Mouse (Mus musculus): ENCODE measurements at regions not wholly inside any gene's neighbourhood (a gene's known extent, or its start where the extent isn't known, plus 50 kb on each side); places are given as distances from the start of the nearest gene placed in this dataset.

DNA sequence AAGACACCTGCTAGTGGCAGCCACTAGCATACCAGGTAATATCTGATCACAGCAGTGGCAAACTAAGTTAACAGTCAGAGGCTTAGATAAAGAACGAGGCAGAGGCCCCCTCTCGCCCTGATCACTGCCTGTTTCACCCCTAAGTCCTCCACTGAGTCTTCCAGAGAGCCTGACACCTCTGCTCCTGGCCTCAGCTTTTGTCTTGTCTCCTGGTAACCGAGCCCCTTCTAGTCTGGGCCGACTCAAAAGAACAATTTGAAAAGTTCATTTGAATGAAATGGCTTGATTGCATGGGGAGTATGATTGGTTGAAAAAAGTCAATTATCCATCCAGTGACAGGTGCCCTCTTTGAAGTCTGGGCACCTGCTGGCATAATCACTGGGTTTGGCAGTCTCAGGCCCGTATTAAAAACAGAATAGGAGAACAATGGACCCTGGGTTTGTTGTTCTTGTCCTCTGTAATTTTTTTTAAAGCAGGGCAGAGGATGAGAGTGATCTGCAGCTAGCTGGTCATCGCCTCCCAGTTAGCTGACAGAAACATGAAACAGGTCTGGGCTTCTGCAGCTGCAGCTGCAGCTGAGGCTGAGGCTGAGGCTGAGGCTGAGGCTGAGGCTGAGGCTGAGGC lies 289.8 kb upstream of the Slco3a1 start:
- H3K4me1 ChIP-seq (ENCODE audit: insufficient read depth, low read length), result no peaks in the 10 kb centered on the region
- H3K9ac ChIP-seq (replicated peaks; ENCODE audit: low read length), result no peak overlapping the region
- no peaks in the 10 kb centered on the region for H3K27me3 ChIP-seq (ENCODE audit: insufficient read depth, low read length)
- ATAC-seq, result no peak
- H3K4me2 ChIP-seq (ENCODE audit: low read depth, low read length), result no peak overlapping the region
- H3K9me3 ChIP-seq (ENCODE audit: low read length), result no peaks in the 10 kb centered on the region
- TF ChIP-seq CTCF (IDR thresholded peaks at IDR 0.05; ENCODE audit: low read depth), result no peak
- H3K27ac ChIP-seq, result no peak overlapping the region
- no peaks in the 10 kb centered on the region for H3K36me3 ChIP-seq (ENCODE audit: insufficient read depth, low read length)
- 20% methylated on average over 6 of the region's 6 CpGs for WGBS
- no peak for DNase-seq (ENCODE audit: low spot score)
- no peak overlapping the region for H3K4me3 ChIP-seq (ENCODE audit: low read length)

DNA sequence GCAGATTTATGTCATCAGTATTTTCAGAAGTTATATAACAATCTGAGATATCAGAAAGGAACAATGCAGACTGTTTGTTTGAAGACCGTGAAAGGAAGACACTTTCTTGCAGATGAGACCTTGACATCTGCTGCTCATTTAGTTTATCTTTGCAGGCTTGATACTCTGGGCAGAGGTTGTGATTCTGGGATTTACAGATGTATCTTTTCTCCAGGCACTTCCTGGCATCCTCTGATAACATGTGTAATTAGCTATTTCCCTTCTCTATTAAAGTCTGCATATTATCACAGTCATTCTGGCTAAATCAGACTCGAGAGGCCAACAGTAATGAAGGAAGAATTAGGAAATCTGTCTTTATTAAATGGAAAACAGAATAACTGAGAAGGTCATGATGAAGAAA lies 268.7 kb upstream of the Slco3a1 start:
- H3K27ac ChIP-seq, result no peak overlapping the region
- H3K27me3 ChIP-seq (ENCODE audit: insufficient read depth, low read length), result no peaks in the 10 kb centered on the region
- H3K4me1 ChIP-seq (ENCODE audit: insufficient read depth, low read length), result no peaks in the 10 kb centered on the region
- H3K4me2 ChIP-seq (ENCODE audit: low read depth, low read length), result no peak overlapping the region
- H3K4me3 ChIP-seq (ENCODE audit: low read length), result no peak overlapping the region
- ATAC-seq (no peak), DNase-seq (ENCODE audit: low spot score) (no peak)
- no peaks in the 10 kb centered on the region for H3K36me3 ChIP-seq (ENCODE audit: insufficient read depth, low read length)
- no peak for TF ChIP-seq CTCF (IDR thresholded peaks at IDR 0.05; ENCODE audit: low read depth)
- no peak overlapping the region for H3K9ac ChIP-seq (replicated peaks; ENCODE audit: low read length)
- H3K9me3 ChIP-seq (ENCODE audit: low read length), result no peaks in the 10 kb centered on the region
- 64% methylated on average over 2 of the region's 2 CpGs for WGBS

DNA sequence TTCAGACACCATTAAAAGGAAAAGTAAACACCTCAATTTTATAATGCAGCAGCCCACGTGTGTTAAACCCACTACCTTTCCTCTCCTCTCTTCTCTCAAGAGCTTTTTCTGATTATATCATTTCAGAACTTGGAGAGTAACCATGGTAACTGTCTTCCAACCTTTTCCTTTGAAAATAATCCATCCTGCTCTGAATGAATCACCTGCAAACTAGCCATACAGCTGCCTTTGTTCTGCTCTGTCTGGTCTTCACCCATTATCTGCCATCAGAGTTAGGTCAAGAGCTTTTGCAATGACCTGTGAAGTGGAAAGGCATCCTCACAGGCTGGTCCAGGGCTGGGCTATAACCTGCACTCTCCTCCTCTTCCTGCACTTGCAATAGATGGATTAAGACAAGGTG lies 238.7 kb upstream of the Slco3a1 start:
- Histone ChIP-seq H3K27me3 (ENCODE audit: insufficient read depth, low read length) (no peaks in the 10 kb centered on the region), H3K9me3 (ENCODE audit: low read length) (no peaks in the 10 kb centered on the region), H3K4me2 (ENCODE audit: low read depth, low read length) (no peak overlapping the region), H3K4me1 (ENCODE audit: insufficient read depth, low read length) (no peaks in the 10 kb centered on the region), H3K9ac (replicated peaks; ENCODE audit: low read length) (no peak overlapping the region), H3K4me3 (ENCODE audit: low read length) (no peak overlapping the region), H3K27ac (0 out of 2 replicates have a peak overlapping the region, but pooled peaks have one; percentile 26), H3K36me3 (ENCODE audit: insufficient read depth, low read length) (no peaks in the 10 kb centered on the region)
- ATAC-seq, result peak; percentile 40; the same call in 1 of the 2 replicates
- 43% methylated on average over 1 of the region's 1 CpGs for WGBS
- TF ChIP-seq CTCF (IDR thresholded peaks at IDR 0.05; ENCODE audit: low read depth), result no peak
- DNase-seq (ENCODE audit: low spot score), result peak; percentile 23

DNA sequence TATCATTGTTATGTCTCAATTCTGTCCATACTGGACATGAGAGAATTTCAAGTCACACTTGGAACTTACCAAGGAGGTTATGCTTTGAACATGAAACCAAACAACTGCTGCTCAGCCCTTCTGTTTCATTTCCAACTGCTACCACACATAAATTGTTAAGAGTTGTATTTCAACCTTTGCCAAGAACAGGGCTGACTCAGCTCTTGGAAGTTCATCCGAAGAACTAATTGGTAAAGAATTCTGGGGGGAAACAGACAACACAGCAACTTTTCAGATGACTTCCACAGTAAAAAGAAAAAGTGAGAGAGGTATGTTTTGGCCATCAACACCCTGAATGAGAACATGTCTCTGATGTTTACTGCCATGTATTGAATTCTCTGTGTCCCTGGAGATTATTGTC lies 234.1 kb upstream of the Slco3a1 start:
- H3K27ac ChIP-seq, result no peak overlapping the region
- H3K4me2 ChIP-seq (ENCODE audit: low read depth, low read length), result no peak overlapping the region
- no peak for ATAC-seq
- no peak overlapping the region for H3K9ac ChIP-seq (replicated peaks; ENCODE audit: low read length)
- H3K4me3 ChIP-seq (ENCODE audit: low read length), result no peak overlapping the region
- H3K9me3 ChIP-seq (ENCODE audit: low read length), result no peaks in the 10 kb centered on the region
- no peak for TF ChIP-seq CTCF (IDR thresholded peaks at IDR 0.05; ENCODE audit: low read depth)
- no peaks in the 10 kb centered on the region for H3K4me1 ChIP-seq (ENCODE audit: insufficient read depth, low read length)
- DNase-seq (ENCODE audit: low spot score), result no peak
- WGBS, result 73% methylated on average over 1 of the region's 1 CpGs
- no peaks in the 10 kb centered on the region for H3K36me3 ChIP-seq (ENCODE audit: insufficient read depth, low read length)
- no peaks in the 10 kb centered on the region for H3K27me3 ChIP-seq (ENCODE audit: insufficient read depth, low read length)

DNA sequence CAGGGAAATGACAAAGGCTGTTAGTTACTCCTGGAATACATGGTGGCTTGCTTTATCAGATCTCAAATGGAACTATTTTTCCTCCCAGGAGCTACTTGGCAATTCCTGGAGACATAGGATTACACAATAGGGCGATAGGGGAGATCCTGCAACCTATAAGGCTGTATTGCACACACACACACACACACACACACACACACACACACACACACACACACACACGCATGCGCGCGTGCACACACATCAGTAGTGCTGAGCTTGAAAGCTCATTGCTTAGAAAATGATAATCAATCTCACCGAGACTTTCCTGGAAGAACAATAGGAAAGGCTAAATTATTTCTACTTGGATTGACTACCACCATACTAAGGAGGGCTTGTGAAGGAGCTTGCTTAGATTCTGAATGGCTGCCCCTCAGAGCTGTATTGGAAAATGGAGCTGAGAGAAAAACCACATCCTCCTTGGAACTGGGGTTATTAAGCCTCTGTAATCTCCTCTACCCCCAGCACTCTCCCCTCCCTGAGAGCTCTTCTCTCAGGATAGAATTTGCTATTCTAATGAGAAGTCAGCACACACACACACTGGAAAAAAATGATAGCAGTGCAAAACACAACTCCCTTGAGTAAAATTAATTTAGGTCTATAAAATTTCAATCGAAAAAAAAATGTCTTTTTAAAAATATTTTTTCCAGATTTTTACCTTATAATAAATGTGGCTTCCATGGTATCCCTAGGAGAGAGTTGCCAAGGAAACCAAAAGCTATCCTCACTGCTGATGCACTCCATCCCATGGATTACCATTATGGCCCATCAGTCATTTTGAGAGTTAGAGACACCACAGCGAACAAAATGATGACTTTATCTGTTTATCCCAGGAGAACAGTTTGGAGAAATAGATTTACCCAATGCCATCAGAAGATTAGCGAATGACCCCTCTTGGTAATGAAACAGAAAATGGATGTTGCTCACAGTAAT lies 217.1 kb upstream of the Slco3a1 start:
- Histone ChIP-seq H3K9me3 (ENCODE audit: low read length) (no peaks in the 10 kb centered on the region), H3K4me3 (ENCODE audit: low read length) (no peak overlapping the region), H3K27me3 (ENCODE audit: insufficient read depth, low read length) (no peaks in the 10 kb centered on the region), H3K36me3 (ENCODE audit: insufficient read depth, low read length) (no peaks in the 10 kb centered on the region), H3K9ac (replicated peaks; ENCODE audit: low read length) (no peak overlapping the region), H3K27ac (no peak overlapping the region), H3K4me1 (ENCODE audit: insufficient read depth, low read length) (no peaks in the 10 kb centered on the region), H3K4me2 (ENCODE audit: low read depth, low read length) (no peak overlapping the region)
- ATAC-seq (no peak), DNase-seq (ENCODE audit: low spot score) (peak; percentile 33)
- TF ChIP-seq CTCF (IDR thresholded peaks at IDR 0.05; ENCODE audit: low read depth), result no peak
- WGBS, result 64% methylated on average over 9 of the region's 9 CpGs

DNA sequence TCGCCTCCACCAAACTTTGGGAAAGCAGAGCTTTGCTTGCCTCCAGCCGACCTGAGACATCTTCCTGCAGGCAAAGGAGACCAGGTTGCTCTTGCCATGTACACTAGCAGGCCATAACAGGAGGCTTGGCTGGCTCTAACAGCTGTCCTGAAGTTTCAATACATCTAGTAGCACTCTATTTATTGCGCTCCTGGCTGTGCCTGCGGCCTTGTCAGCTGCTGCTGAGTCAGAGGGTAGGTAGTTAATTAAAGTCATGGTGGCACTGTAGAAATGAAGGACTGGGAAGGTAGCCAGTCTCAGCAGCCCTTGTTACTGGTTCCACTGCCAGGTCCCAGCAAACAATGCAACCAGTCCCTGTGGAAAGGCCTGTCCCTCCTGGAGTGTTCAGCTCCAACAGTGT lies 212.0 kb upstream of the Slco3a1 start:
- no peak for DNase-seq (ENCODE audit: low spot score)
- WGBS, result 82% methylated on average over 4 of the region's 4 CpGs
- no peak for TF ChIP-seq CTCF (IDR thresholded peaks at IDR 0.05; ENCODE audit: low read depth)

DNA sequence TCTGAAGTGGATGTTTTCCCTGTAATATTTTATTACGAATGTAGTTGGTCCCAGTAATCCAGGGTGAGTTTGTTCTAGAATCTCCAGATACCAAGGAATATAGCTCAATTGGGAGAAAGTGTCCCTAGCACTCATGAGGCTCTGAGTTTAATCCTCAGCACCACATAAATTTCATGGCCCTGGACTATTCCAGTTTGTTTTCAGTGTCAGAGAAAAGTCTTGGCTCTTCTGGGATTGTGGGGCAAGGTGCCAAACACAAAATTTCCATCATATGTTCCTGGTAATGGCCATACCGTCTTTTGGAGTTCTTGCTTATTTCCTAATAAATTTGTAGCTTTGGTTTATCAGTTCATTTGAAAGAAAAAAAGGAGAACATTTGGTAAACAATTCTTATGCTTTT lies 202.9 kb upstream of the Slco3a1 start:
- Histone ChIP-seq H3K9ac (replicated peaks; ENCODE audit: low read length) (no peak overlapping the region), H3K9me3 (ENCODE audit: low read length) (no peaks in the 10 kb centered on the region), H3K36me3 (ENCODE audit: insufficient read depth, low read length) (no peaks in the 10 kb centered on the region), H3K4me2 (ENCODE audit: low read depth, low read length) (no peak overlapping the region), H3K27me3 (ENCODE audit: insufficient read depth, low read length) (no peaks in the 10 kb centered on the region), H3K27ac (no peak overlapping the region), H3K4me1 (ENCODE audit: insufficient read depth, low read length) (no peaks in the 10 kb centered on the region), H3K4me3 (ENCODE audit: low read length) (no peak overlapping the region)
- DNase-seq (ENCODE audit: low spot score) (no peak), ATAC-seq (no peak)
- WGBS, result 81% methylated on average over 2 of the region's 2 CpGs
- no peak for TF ChIP-seq CTCF (IDR thresholded peaks at IDR 0.05; ENCODE audit: low read depth)

More for the DNA sequence above, 212.0 kb upstream of the Slco3a1 start:
- Histone ChIP-seq H3K4me3 (ENCODE audit: low read length) (no peak overlapping the region), H3K36me3 (ENCODE audit: insufficient read depth, low read length) (no peaks in the 10 kb centered on the region), H3K4me2 (ENCODE audit: low read depth, low read length) (no peak overlapping the region), H3K9ac (replicated peaks; ENCODE audit: low read length) (no peak overlapping the region), H3K27me3 (ENCODE audit: insufficient read depth, low read length) (no peaks in the 10 kb centered on the region), H3K9me3 (ENCODE audit: low read length) (no peaks in the 10 kb centered on the region), H3K27ac (no peak overlapping the region), H3K4me1 (ENCODE audit: insufficient read depth, low read length) (no peaks in the 10 kb centered on the region)
- ATAC-seq, result no peak
